Comparison of ENCODE assay signal across 18 mouse cellular contexts in the genomic region with DNA sequence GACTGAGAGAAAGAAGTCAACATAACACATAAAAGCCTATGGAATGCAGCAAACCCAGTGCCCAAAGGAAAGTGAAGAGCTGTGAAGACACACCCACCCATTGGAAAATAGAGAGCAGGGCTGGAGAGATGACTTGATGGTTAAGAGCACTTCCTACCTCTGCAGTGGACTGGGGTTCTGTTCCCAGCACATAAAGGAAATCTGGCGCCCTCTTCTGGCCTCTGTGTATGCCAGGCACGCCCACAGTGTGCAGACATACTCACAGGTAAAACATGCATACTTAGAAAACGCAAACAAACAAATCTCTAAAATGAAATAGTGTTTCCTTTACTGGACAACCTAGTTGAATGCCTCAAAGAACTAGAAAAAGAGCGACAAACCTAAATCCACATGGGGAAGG.
A peak's percentile ranks its signal among the peaks of the same experiment; 100 is the strongest.
DNase-seq lines count a peak whose midpoint lies in the region; ATAC-seq and TF ChIP-seq lines count a peak whose summit lies in the region.
"Had no signal": no experiment of that assay in that cellular context is flagged by ENCODE, and none has a peak within 500 bp of the region (broad histone marks: within the 10 kb centered on the region; RNA-seq: fewer than 3 reads in every experiment).

No protein-coding gene starts in this region.

- no peak overlapping the region for H3K4me2 ChIP-seq in intestine, postnatal 0 days (replicated peaks; ENCODE audit: low read depth)
- H3K4me2 ChIP-seq in intestine, embryonic 16.5 days (ENCODE audit: low read depth, low read length): no peak overlapping the region
- H3K4me2 ChIP-seq in lung, embryonic 14.5 days: no peak overlapping the region
- no peak overlapping the region for H3K4me2 ChIP-seq in hindbrain, embryonic 11.5 days (replicated peaks; ENCODE audit: low read depth, low read length)
- H3K4me2 ChIP-seq: heart, embryonic 11.5 days; hindbrain, embryonic 15.5 days; liver, embryonic 15.5 days; neural tube, embryonic 13.5 days had no signal

- peak; percentile 45 for TF ChIP-seq CTCF in intestine, postnatal 0 days (IDR thresholded peaks at IDR 0.05; ENCODE audit: low read depth)
- peak; percentile 31; the same call in 1 of the 2 replicates for TF ChIP-seq CTCF in lung, embryonic 14.5 days (IDR thresholded peaks at IDR 0.05; ENCODE audit: low read depth)
- TF ChIP-seq CTCF in ES-Bruce4 (IDR thresholded peaks at IDR 0.05; ENCODE audit: low read depth, low read length): peak; percentile 63

- no peak for TF ChIP-seq POLR2A in ES-Bruce4 (IDR thresholded peaks at IDR 0.05; ENCODE audit: insufficient read depth, low read length)

- no peak overlapping the region for H3K4me3 ChIP-seq in intestine, postnatal 0 days (ENCODE audit: low read depth, low read length)
- no peak overlapping the region for H3K4me3 ChIP-seq in intestine, embryonic 16.5 days (ENCODE audit: low read length)
- no peak overlapping the region for H3K4me3 ChIP-seq in lung, embryonic 14.5 days (ENCODE audit: low read depth, low read length)
- no peak overlapping the region for H3K4me3 ChIP-seq in ES-Bruce4 (ENCODE audit: low read depth, low read length)
- H3K4me3 ChIP-seq in hindbrain, embryonic 11.5 days (ENCODE audit: low read depth, low read length): no peak overlapping the region
- H3K4me3 ChIP-seq: forebrain, embryonic 10.5 days; hindbrain, embryonic 15.5 days; liver, embryonic 15.5 days; midbrain, embryonic 10.5 days; neural tube, embryonic 13.5 days had no signal

- no peaks in the 10 kb centered on the region for H3K4me1 ChIP-seq in intestine, postnatal 0 days (replicated peaks; ENCODE audit: control insufficient read depth, insufficient read depth, low read length)
- no peaks in the 10 kb centered on the region for H3K4me1 ChIP-seq in intestine, embryonic 16.5 days (ENCODE audit: control insufficient read depth, insufficient read depth, low read length)
- no peaks in the 10 kb centered on the region for H3K4me1 ChIP-seq in lung, embryonic 14.5 days (ENCODE audit: insufficient read depth)
- H3K4me1 ChIP-seq in ES-Bruce4 (ENCODE audit: control insufficient read depth, insufficient read depth, low read length): no peaks in the 10 kb centered on the region
- no peaks in the 10 kb centered on the region for H3K4me1 ChIP-seq in hindbrain, embryonic 11.5 days (replicated peaks; ENCODE audit: control insufficient read depth, insufficient read depth, low read length)
- H3K4me1 ChIP-seq: liver, embryonic 15.5 days; midbrain, embryonic 10.5 days had no signal

- 79% methylated on average over 4 of the region's 4 CpGs for WGBS in intestine, postnatal 0 days
- WGBS in intestine, embryonic 16.5 days: 77% methylated on average over 4 of the region's 4 CpGs
- WGBS in lung, embryonic 14.5 days: 76% methylated on average over 4 of the region's 4 CpGs
- WGBS in hindbrain, embryonic 11.5 days: 79% methylated on average over 4 of the region's 4 CpGs

- no peak overlapping the region for H3K27ac ChIP-seq in intestine, postnatal 0 days (ENCODE audit: low read depth, low read length)
- H3K27ac ChIP-seq in intestine, embryonic 16.5 days (ENCODE audit: low read length): no peak overlapping the region
- H3K27ac ChIP-seq in lung, embryonic 14.5 days (ENCODE audit: low read depth): no peak overlapping the region
- H3K27ac ChIP-seq in ES-Bruce4 (ENCODE audit: insufficient read depth, low read length): no peak overlapping the region
- H3K27ac ChIP-seq in hindbrain, embryonic 11.5 days (ENCODE audit: low read depth, low read length): no peak overlapping the region
- H3K27ac ChIP-seq: forebrain, embryonic 10.5 days; hindbrain, embryonic 15.5 days; liver, embryonic 15.5 days; midbrain, embryonic 10.5 days; neural tube, embryonic 13.5 days had no signal

- H3K36me3 ChIP-seq in intestine, postnatal 0 days (ENCODE audit: control insufficient read depth, insufficient read depth): no peaks in the 10 kb centered on the region
- H3K36me3 ChIP-seq in intestine, embryonic 16.5 days (ENCODE audit: control insufficient read depth, insufficient read depth, low read length): no peaks in the 10 kb centered on the region
- no peaks in the 10 kb centered on the region for H3K36me3 ChIP-seq in lung, embryonic 14.5 days (ENCODE audit: insufficient read depth)
- no peaks in the 10 kb centered on the region for H3K36me3 ChIP-seq in ES-Bruce4 (ENCODE audit: control insufficient read depth, insufficient read depth, low read length, poor library complexity, severe bottlenecking)
- no peaks in the 10 kb centered on the region for H3K36me3 ChIP-seq in hindbrain, embryonic 11.5 days (ENCODE audit: control insufficient read depth, insufficient read depth, low read length)
- H3K36me3 ChIP-seq: forebrain, embryonic 10.5 days; hindbrain, embryonic 15.5 days; liver, embryonic 15.5 days; midbrain, embryonic 10.5 days; neural tube, embryonic 13.5 days had no signal

- H3K9ac ChIP-seq in intestine, postnatal 0 days (ENCODE audit: low read depth, low read length): no peak overlapping the region
- no peak overlapping the region for H3K9ac ChIP-seq in intestine, embryonic 16.5 days (ENCODE audit: low read depth, low read length)
- H3K9ac ChIP-seq in lung, embryonic 14.5 days: no peak overlapping the region
- no peak overlapping the region for H3K9ac ChIP-seq in ES-Bruce4 (ENCODE audit: low read depth, poor library complexity, severe bottlenecking)
- no peak overlapping the region for H3K9ac ChIP-seq in hindbrain, embryonic 11.5 days (ENCODE audit: low read depth, low read length)
- H3K9ac ChIP-seq: hindbrain, embryonic 15.5 days; liver, embryonic 15.5 days; neural tube, embryonic 13.5 days had no signal

- no peaks in the 10 kb centered on the region for H3K27me3 ChIP-seq in intestine, postnatal 0 days (replicated peaks; ENCODE audit: control insufficient read depth, insufficient read depth, low read length)
- no peaks in the 10 kb centered on the region for H3K27me3 ChIP-seq in intestine, embryonic 16.5 days (replicated peaks; ENCODE audit: control insufficient read depth, insufficient read depth, low read length)
- H3K27me3 ChIP-seq in lung, embryonic 14.5 days (ENCODE audit: insufficient read depth, low read length): no peaks in the 10 kb centered on the region
- H3K27me3 ChIP-seq in ES-Bruce4 (ENCODE audit: control insufficient read depth, insufficient read depth, low read length, poor library complexity, severe bottlenecking): no peaks in the 10 kb centered on the region
- H3K27me3 ChIP-seq in hindbrain, embryonic 11.5 days (ENCODE audit: control insufficient read depth, insufficient read depth, low read length): no peaks in the 10 kb centered on the region
- H3K27me3 ChIP-seq: hindbrain, embryonic 15.5 days; liver, embryonic 15.5 days; neural tube, embryonic 13.5 days had no signal

- DNase-seq in lung, embryonic 14.5 days: no peak
- DNase-seq in lung, postnatal 14 days: no peak
- peak; percentile 55 for DNase-seq in R1 (ENCODE audit: low read depth, low spot score)
- DNase-seq in hindbrain, embryonic 11.5 days (ENCODE audit: low spot score): no peak
- no peak for DNase-seq in right cerebral cortex, postnatal 25 days
- DNase-seq: cerebellum, adult 8-10 months; layer of hippocampus, postnatal 36 days; lung, postnatal 4 days; right cerebral cortex, postnatal 14 days had no signal

- ATAC-seq in intestine, postnatal 0 days: no peak
- no peak for ATAC-seq in intestine, embryonic 16.5 days
- ATAC-seq in lung, embryonic 14.5 days (ENCODE audit: insufficient read depth): no peak
- no peak for ATAC-seq in hindbrain, embryonic 11.5 days (ENCODE audit: low FRiP score)

- TF ChIP-seq EP300 in ES-Bruce4 (IDR thresholded peaks at IDR 0.05; ENCODE audit: insufficient read depth, low read depth, low read length): no peak

- H3K9me3 ChIP-seq in intestine, postnatal 0 days (ENCODE audit: control insufficient read depth): no peaks in the 10 kb centered on the region
- H3K9me3 ChIP-seq in intestine, embryonic 16.5 days (ENCODE audit: control insufficient read depth, low read length): no peaks in the 10 kb centered on the region; the same call in 1 of the 2 replicates
- H3K9me3 ChIP-seq in lung, embryonic 14.5 days (ENCODE audit: low read depth, low read length): no peaks in the 10 kb centered on the region
- no peaks in the 10 kb centered on the region for H3K9me3 ChIP-seq in ES-Bruce4 (replicated peaks; ENCODE audit: control insufficient read depth, insufficient read depth, low read length, poor library complexity, severe bottlenecking)
- H3K9me3 ChIP-seq in hindbrain, embryonic 11.5 days (ENCODE audit: control insufficient read depth, low read length): no peaks in the 10 kb centered on the region
- H3K9me3 ChIP-seq: forebrain, embryonic 10.5 days; hindbrain, embryonic 15.5 days; liver, embryonic 15.5 days; midbrain, embryonic 10.5 days; neural tube, embryonic 13.5 days had no signal
